Mouse (Mus musculus) forebrain, embryonic 16.5 days (tissue): ENCODE measurements around the gene 9230102O04Rik. TPM values are rescaled to one million over a fixed set of nuclear protein-coding genes. Genes with fewer than 3 reads are reported as not detected.
A peak's percentile ranks its signal among the peaks of the same experiment; 100 is the strongest.

Experiments
- ATAC-seq: fragments of 200-750 bp; cut with Nextera tagmentation; 2 replicates; pipeline ENCODE4 v1.8.0; 2017; ENCODE audit warnings: mild to moderate bottlenecking, moderate library complexity
- H3K27ac ChIP-seq: fragments of 300-500 bp; sonication (generic); 2 replicates; pipeline ENCODE4 v1.5.1; 2014; ENCODE audit warnings: low read length, control low read depth
- H3K27me3 ChIP-seq: fragments of 300-500 bp; sonication (generic); replicated peaks from 2 replicates; pipeline ENCODE4 v1.6.1; 2014; ENCODE audit warnings: low read length; ENCODE audit not compliant: control insufficient read depth, insufficient read depth
- H3K36me3 ChIP-seq: fragments of 300-500 bp; sonication (generic); 2 replicates; pipeline ENCODE4 v1.6.1; 2014; ENCODE audit not compliant: control insufficient read depth, insufficient read depth
- H3K4me1 ChIP-seq: fragments of 300-500 bp; sonication (generic); replicated peaks from 2 replicates; pipeline ENCODE4 v1.6.1; 2014; ENCODE audit warnings: low read length; ENCODE audit not compliant: control insufficient read depth, insufficient read depth
- H3K4me2 ChIP-seq: fragments of 300-500 bp; sonication (generic); 2 replicates; pipeline ENCODE4 v1.6.1; 2014; ENCODE audit warnings: mild to moderate bottlenecking, low read length, control low read depth
- H3K4me3 ChIP-seq: fragments of 300-500 bp; sonication (generic); replicated peaks from 2 replicates; pipeline ENCODE4 v1.5.1; 2014; ENCODE audit warnings: mild to moderate bottlenecking, low read length, control low read depth
- H3K9ac ChIP-seq: fragments of 300-500 bp; sonication (generic); replicated peaks from 2 replicates; pipeline ENCODE4 v1.6.1; 2014; ENCODE audit warnings: low read depth, low read length, control low read depth
- H3K9me3 ChIP-seq: fragments of 300-500 bp; sonication (generic); 2 replicates; pipeline ENCODE4 v1.6.1; 2016; ENCODE audit warnings: low read length; ENCODE audit not compliant: control insufficient read depth
- WGBS: fragments of 180-500 bp; shearing (Covaris S2); extraction: QIAGEN DNeasy Blood & Tissue Kit; methylation state at CpG from one replicate; pipeline ENCODE4 v1.1.7; 2014; 5-methylcytosine and 5-hydroxymethylcytosine counted together
- polyA plus RNA-seq: library from polyadenylated mRNA; unstranded; fragments of >200 nt; fragmentation: Nextera tagmentation; extraction: Ambion mirVana; gene quantifications from 2 replicates; pipeline ENCODE4 v1.2.1, GENCODE M21; 2015

9230102O04Rik gene
- polyA plus RNA-seq, 1 experiment from 2014 or later: not detected

DNA sequence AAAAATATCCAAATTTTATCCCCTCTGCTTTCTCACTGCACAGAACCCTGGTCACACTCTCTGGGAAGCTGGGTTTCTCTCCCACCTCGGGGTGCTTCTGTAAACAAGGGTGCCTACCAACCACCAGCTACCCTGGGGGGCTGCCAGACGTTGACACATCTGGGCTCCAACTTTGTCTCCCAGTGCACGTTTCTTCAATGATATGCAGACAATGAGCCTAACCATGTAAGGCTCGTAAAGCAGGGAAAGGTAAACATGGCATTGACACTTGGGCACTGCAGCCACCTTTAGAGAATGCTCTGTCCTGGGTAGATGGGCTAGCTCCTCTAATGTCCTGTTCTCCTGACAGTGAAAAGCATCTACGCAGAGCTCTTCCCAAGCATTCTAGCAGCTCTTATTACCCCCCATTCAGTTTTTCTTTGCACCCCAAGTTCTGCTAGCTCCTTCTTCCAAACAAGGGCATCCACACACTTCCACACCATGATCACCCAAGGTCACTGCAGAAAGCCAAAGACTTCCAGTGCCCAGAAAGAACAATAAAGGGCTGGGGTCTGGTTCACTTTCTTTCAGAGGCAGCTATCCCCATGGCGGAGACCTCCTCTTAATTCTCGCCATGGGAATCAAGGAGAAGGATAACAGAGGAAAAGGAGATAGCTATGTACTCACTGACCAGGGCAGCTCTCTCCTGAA, 2.3 kb downstream of the 9230102O04Rik start:
- ATAC-seq: no peak
- Histone ChIP-seq H3K4me1 (peaks cover 13% of the 10 kb centered on the region), H3K27me3 (peaks cover 57% of the 10 kb centered on the region), H3K27ac (no peak overlapping the region), H3K9ac (no peak overlapping the region), H3K4me2 (no peak overlapping the region), H3K36me3 (no peaks in the 10 kb centered on the region), H3K4me3 (no peak overlapping the region), H3K9me3 (no peaks in the 10 kb centered on the region)
- WGBS: 1% methylated on average over 7 of the region's 7 CpGs

DNA sequence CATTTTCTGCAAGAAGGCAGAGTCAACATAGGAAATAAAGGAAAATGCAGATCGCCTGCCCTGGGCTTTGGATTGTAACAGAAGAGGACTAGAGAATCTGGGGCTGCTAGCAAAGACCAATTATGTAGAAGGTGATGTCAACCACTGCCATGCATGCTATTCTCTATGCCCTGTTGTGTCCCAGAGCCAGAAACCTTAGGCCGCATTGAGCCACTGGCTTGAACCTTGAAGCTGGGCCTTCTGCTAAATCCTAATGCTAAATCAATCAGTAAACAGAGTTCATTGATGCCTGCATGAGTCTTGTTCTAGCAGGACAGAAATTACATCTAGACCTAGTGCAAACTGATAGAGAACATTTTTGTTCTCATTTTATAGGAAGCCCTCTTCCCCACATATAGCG, 3.3 kb downstream of the 9230102O04Rik start:
- no peak overlapping the region for H3K4me3 ChIP-seq
- H3K27me3 ChIP-seq: peaks cover 61% of the 10 kb centered on the region
- H3K4me2 ChIP-seq: no peak overlapping the region
- 9% methylated on average over 3 of the region's 3 CpGs for WGBS
- H3K27ac ChIP-seq: no peak overlapping the region
- H3K4me1 ChIP-seq: peaks cover 20% of the 10 kb centered on the region
- H3K36me3 ChIP-seq: no peaks in the 10 kb centered on the region
- no peak for ATAC-seq
- H3K9ac ChIP-seq: no peak overlapping the region
- H3K9me3 ChIP-seq: no peaks in the 10 kb centered on the region

DNA sequence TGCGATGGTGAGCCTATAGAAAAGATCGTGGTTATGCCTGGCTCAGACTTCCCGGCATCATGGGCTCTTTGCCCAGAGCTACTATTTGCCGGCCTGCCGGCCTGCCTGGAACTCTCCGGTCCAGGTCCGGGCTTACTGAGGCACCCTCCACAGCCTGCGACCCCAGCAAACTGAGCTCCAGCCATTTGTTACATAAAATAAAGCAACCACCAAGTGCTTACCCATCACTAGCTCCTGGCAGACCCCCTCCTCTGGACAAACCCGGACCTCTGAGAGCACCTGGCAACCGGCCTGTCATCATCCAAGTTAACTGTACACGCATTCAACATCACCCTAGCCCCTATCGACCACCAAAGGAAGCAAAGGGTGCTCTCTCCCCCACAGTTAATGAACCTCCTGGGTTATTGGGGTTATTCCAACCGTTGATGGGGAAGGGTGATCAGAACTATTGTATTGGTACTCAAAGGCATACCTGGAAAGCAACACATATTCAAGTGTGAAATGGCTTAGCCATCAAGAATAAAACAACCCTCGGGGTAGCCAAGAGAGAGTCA, 4.0 kb downstream of the 9230102O04Rik start:
- H3K27me3 ChIP-seq: peaks cover 61% of the 10 kb centered on the region
- no peak overlapping the region for H3K27ac ChIP-seq
- H3K9ac ChIP-seq: no peak overlapping the region
- no peaks in the 10 kb centered on the region for H3K36me3 ChIP-seq
- H3K4me3 ChIP-seq: no peak overlapping the region
- H3K4me1 ChIP-seq: peaks cover 22% of the 10 kb centered on the region
- H3K4me2 ChIP-seq: no peak overlapping the region
- ATAC-seq: no peak
- H3K9me3 ChIP-seq: no peaks in the 10 kb centered on the region
- WGBS: 2% methylated on average over 14 of the region's 14 CpGs

DNA sequence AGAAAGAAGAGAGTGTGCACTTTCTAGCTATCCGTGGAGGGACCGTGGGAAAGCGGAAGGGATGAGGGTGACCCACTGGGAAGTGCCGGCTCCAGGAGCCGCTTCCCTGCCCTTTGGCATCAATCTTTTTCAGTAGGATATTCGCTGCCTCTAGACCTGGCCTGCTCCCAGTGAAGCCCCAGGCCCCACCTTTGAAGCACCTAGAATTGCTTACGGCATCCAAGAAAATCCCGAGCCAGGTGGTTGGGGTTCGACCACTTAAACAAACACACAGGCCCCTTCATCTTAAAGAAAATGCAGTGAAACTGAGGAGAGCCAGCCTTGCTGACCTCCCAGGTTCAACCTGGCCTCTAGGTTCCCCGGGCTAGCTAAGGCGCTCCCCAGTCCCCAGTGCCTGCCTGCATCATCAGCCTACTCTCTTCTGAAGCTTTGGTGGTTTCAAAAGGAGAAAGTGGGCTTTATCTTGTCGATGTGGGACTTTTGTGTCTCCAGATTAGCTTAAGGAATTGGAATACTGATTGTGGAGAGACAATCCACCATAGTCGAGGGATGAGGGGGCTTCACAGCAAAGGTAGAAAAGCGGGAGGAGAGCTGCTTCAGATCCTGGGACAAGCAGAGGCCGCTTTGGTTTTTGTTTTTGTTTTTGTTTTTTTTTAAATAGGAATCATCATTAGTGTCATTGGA, 4.7 kb downstream of the 9230102O04Rik start:
- no peak for ATAC-seq
- Histone ChIP-seq H3K27me3 (peaks cover 60% of the 10 kb centered on the region), H3K4me1 (peaks cover 22% of the 10 kb centered on the region), H3K27ac (no peak overlapping the region), H3K9ac (no peak overlapping the region), H3K4me2 (no peak overlapping the region), H3K4me3 (no peak overlapping the region), H3K9me3 (no peaks in the 10 kb centered on the region), H3K36me3 (no peaks in the 10 kb centered on the region)
- WGBS: under 1% methylated on average over 15 of the region's 15 CpGs

DNA sequence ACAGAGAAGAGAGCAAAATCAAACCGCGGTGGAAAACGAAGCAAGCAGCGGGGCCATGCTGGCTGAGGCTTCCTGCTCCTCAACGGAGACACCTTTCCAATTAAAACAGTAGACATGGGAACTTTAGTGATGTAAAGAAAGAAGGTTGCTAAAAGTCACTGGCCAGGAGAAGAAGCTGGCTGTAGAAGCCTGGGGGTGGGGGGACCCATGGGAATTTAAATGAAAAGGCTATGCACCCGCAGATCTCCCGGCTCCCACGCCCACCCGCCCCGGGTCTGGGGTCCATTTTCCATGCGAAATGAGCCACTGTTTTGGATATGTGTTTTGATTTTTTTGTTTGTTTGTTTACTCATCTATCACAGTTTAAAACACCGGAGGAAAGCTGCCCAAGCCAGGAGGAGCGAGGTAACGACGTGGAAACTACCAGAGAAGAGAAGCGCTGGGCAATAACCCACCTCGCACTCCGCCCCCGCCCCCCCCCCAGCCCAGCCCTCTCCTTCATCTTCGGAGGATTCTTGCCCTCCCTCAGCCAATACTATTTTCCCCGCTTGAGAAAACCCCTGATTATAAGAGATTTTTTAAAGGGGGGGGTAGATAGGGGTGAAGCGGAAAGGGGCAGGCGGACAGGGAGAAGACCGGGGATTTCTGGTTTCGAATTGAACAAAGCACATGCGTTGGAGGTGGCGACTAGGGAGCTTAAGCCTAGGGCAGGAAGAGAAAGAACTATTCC, 5.4 kb downstream of the 9230102O04Rik start:
- no peak overlapping the region for H3K4me3 ChIP-seq
- ATAC-seq: no peak
- H3K4me1 ChIP-seq: peaks cover 26% of the 10 kb centered on the region
- H3K9ac ChIP-seq: no peak overlapping the region
- H3K9me3 ChIP-seq: no peaks in the 10 kb centered on the region
- WGBS: under 1% methylated on average over 27 of the region's 27 CpGs
- H3K27me3 ChIP-seq: peaks cover 61% of the 10 kb centered on the region
- H3K36me3 ChIP-seq: no peaks in the 10 kb centered on the region
- H3K27ac ChIP-seq: no peak overlapping the region
- H3K4me2 ChIP-seq: no peak overlapping the region

DNA sequence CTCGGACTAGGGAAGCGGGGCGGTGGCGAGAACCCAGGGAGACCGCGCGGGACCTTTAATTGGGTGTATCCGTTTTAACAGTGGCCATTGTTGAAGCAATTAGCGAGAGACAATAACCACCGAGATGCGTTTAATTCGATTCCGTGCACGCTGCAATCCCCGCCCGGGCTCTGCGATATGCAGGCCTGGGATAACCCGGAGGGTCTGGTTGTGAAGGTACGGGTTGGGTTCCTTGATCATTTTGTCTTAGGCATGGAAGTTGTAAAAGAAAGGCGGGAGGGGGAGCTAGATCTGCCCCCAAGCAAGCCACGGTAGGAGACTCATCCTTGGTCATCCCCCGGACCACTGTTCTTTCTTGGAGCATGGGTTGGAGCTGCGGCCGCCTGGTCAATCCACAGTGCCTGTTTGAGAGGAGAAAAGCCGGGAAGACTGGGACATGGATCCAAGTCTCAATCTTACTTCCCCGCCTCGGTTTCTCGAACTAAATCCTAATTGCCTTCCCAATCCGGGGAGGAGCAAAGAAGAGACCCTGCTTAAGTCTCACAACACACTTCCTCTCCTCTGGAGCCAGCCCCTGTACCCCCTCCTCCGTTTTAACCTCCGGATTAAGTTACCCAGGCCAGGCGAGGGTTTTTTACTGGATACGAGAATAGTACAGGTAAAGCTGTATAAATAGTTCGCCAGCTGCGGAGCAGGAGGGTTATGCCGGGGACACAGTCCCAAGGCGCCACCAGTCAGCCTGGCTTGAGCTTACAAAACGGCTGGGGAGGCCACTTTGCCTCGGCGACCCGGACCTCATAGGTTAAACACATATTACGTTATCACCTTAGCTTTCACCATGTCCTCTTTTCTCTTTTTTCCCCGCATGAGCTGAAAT, 6.2 kb downstream of the 9230102O04Rik start:
- peak overlapping the region; percentile 30; the same call in 1 of the 2 replicates for H3K4me2 ChIP-seq
- H3K4me1 ChIP-seq: peaks cover 34% of the 10 kb centered on the region
- WGBS: under 1% methylated on average over 43 of the region's 43 CpGs
- no peak overlapping the region for H3K27ac ChIP-seq
- peaks cover 66% of the 10 kb centered on the region for H3K27me3 ChIP-seq
- no peak for ATAC-seq
- no peaks in the 10 kb centered on the region for H3K9me3 ChIP-seq
- no peaks in the 10 kb centered on the region for H3K36me3 ChIP-seq
- no peak overlapping the region for H3K4me3 ChIP-seq
- H3K9ac ChIP-seq: no peak overlapping the region

DNA sequence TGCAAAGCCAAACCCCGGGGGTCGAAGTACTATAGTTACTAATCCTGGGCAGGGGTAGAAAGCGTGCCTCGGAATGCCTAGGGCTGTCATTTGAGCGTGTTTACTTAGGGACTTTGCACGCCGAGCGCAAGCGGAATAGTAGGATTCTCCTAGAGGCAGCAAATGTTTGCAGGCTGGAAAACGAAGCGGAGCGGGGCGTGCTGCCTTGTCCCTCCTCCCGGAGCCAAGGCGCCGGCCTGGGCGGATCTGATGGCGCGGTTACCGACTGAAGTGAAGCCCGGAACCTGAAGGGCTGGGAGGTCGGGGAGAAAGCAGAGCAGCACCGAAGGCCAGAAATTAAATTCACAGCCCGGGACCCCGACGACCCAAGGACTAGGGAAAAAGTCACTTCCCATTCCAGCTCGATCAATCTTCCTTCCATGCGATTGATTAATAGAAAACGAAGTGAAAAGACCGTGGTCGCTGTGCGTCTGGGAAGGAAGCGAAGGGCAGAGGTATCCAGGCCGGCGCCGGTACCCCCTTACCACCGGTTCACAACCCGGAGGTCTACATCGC, 6.9 kb downstream of the 9230102O04Rik start:
- no peak for ATAC-seq
- H3K36me3 ChIP-seq: no peaks in the 10 kb centered on the region
- no peaks in the 10 kb centered on the region for H3K9me3 ChIP-seq
- peak overlapping the region; percentile 17 for H3K4me3 ChIP-seq
- peak overlapping the region; percentile 30 for H3K4me2 ChIP-seq
- no peak overlapping the region for H3K27ac ChIP-seq
- H3K4me1 ChIP-seq: peaks cover 34% of the 10 kb centered on the region
- under 1% methylated on average over 39 of the region's 39 CpGs for WGBS
- no peak overlapping the region for H3K9ac ChIP-seq
- H3K27me3 ChIP-seq: peaks cover 61% of the 10 kb centered on the region

DNA sequence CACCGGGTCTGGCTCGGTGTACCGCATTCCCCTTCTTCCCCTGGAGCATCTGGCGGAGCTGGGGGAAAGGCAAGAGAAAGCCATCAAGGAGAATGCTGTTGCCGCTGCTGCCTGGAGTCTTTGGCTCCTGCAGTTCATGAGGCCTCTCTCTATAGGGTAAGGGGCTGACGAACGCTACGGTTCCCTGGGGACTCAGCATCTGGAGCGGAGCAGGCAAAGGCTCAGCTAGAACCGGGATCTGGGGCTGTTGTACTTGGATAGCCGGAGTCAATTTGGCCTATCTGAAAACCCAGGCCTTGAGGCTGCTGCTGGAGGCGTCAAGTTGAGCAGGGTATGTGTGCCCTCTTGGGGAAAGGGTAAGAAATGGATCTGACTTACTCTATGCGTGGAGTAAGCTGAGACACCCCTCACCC, 7.7 kb downstream of the 9230102O04Rik start:
- Histone ChIP-seq H3K27me3 (peaks cover 53% of the 10 kb centered on the region), H3K9me3 (no peaks in the 10 kb centered on the region), H3K4me3 (0 out of 2 replicates have a peak overlapping the region, but pooled peaks have one; percentile 10), H3K4me2 (no peak overlapping the region), H3K36me3 (no peaks in the 10 kb centered on the region), H3K27ac (no peak overlapping the region), H3K4me1 (peaks cover 36% of the 10 kb centered on the region), H3K9ac (no peak overlapping the region)
- no peak for ATAC-seq
- 1% methylated on average over 13 of the region's 13 CpGs for WGBS
